Mouse (Mus musculus): ENCODE data around the gene Tmem126a. TPM values are rescaled to one million over a fixed set of nuclear protein-coding genes. Genes with fewer than 3 reads are reported as not detected.

The Tmem126a gene
- 131 and 141 TPM in 2 replicates for polyA plus RNA-seq (2015; fragmentation: Nextera tagmentation; extraction: Ambion mirVana)

GRCm38 (mm10) chr7:90456845-90457468 is at the start of gene Tmem126a:
Gene Tmem126a, minus strand, starts transcription at chr7:90457229.
- ATAC-seq (ENCODE audit: low read depth), result peak; percentile 99
- Histone ChIP-seq H3K9me3 (no peaks in the 10 kb centered on the region), H3K27me3 (no peaks in the 10 kb centered on the region), H3K4me1 (replicated peaks) (peaks cover 21% of the 10 kb centered on the region), H3K36me3 (peaks cover 21% of the 10 kb centered on the region), H3K9ac (peak within 1 kb of the TSS; percentile 84), H3K4me3 (peak within 1 kb of the TSS; percentile 76), H3K4me2 (peak within 1 kb of the TSS; percentile 61), H3K27ac (replicated peaks) (peak within 1 kb of the TSS; percentile 93)
- under 1% methylated on average over 41 of the region's 41 CpGs for WGBS

- H3K27me3 ChIP-seq, result peaks cover 3% of the 10 kb centered on the region
- H3K36me3 ChIP-seq, result no peaks in the 10 kb centered on the region
- H3K4me2 ChIP-seq, result no peak overlapping the region
- H3K9me3 ChIP-seq, result no peaks in the 10 kb centered on the region
- WGBS, result 88% methylated on average over 2 of the region's 2 CpGs
- no peak overlapping the region for H3K9ac ChIP-seq
- H3K4me3 ChIP-seq, result no peak overlapping the region
- H3K27ac ChIP-seq (replicated peaks), result no peak overlapping the region
- no peak for ATAC-seq (ENCODE audit: low read depth)
- H3K4me1 ChIP-seq (replicated peaks), result no peaks in the 10 kb centered on the region
Observed at GRCm38 (mm10) chr7:90482607-90483006, 25.6 kb upstream of the Tmem126a start.

- peaks cover 17% of the 10 kb centered on the region for H3K4me1 ChIP-seq (replicated peaks)
- H3K27me3 ChIP-seq, result peaks cover 3% of the 10 kb centered on the region
- peak within 1 kb of the TSS; percentile 84 for H3K27ac ChIP-seq (replicated peaks)
- peaks cover 5% of the 10 kb centered on the region; the same call in 1 of the 2 replicates for H3K36me3 ChIP-seq
- peak within 1 kb of the TSS; percentile 85 for H3K4me2 ChIP-seq
- H3K4me3 ChIP-seq, result peak within 1 kb of the TSS; percentile 71
- under 1% methylated on average over 32 of the region's 32 CpGs for WGBS
- peak; percentile 91 for ATAC-seq (ENCODE audit: low read depth)
- H3K9ac ChIP-seq, result peak within 1 kb of the TSS; percentile 77
- no peaks in the 10 kb centered on the region for H3K9me3 ChIP-seq
Observed at GRCm38 (mm10) chr7:90476313-90477245, 19.6 kb upstream of the Tmem126a start, which contains the start of gene Dlg2. Gene Dlg2, plus strand, starts transcription at chr7:90476672.

DNA sequence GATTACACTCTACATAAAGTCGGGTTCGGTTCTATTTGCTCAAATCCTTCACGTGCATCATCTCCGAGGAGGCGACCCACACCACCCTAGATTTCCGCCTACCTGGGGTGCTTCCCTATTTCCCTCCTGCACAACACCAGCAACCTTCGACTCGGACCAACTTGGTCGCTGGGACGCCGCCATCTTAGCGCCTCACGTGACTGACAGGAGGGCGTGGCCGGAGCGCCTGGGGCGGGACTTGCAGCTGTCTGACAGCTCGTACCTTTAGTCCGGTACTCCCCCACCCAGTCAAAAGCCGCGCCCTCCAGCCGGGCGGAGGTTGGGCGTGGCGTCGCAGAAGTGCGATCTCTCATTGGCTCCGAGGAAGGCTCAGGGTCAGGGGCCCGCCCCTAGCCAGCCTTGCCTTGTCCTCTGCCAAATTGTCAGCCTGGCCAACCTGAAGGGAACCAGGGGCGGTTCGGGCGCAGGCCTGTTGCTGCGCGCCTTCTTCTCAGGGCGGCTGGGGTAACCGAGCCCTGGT is 18.8 kb upstream of the Tmem126a start, which contains the start of gene Tmem126b:
TSS of gene Tmem126b (minus strand) at position 209 of the 520 bp plus-strand sequence.
- H3K27ac ChIP-seq (replicated peaks), result peak within 1 kb of the TSS; percentile 84
- peak; percentile 100 for ATAC-seq (ENCODE audit: low read depth)
- H3K4me3 ChIP-seq, result peak within 1 kb of the TSS; percentile 71
- H3K9me3 ChIP-seq, result no peaks in the 10 kb centered on the region
- peaks cover 17% of the 10 kb centered on the region for H3K4me1 ChIP-seq (replicated peaks)
- H3K36me3 ChIP-seq, result peaks cover 5% of the 10 kb centered on the region; the same call in 1 of the 2 replicates
- peaks cover 3% of the 10 kb centered on the region for H3K27me3 ChIP-seq
- H3K9ac ChIP-seq, result peak within 1 kb of the TSS; percentile 77
- under 1% methylated on average over 36 of the region's 36 CpGs for WGBS
- peak within 1 kb of the TSS; percentile 85 for H3K4me2 ChIP-seq

GRCm38 (mm10) chr7:90473511-90473910 is 16.5 kb upstream of the Tmem126a start:
- Histone ChIP-seq H3K27ac (replicated peaks) (no peak overlapping the region), H3K9ac (no peak overlapping the region), H3K4me2 (no peak overlapping the region), H3K36me3 (peaks cover 20% of the 10 kb centered on the region), H3K4me3 (no peak overlapping the region), H3K9me3 (no peaks in the 10 kb centered on the region), H3K27me3 (no peaks in the 10 kb centered on the region), H3K4me1 (replicated peaks) (peaks cover 17% of the 10 kb centered on the region)
- no peak for ATAC-seq (ENCODE audit: low read depth)
- WGBS, result 72% methylated on average over 2 of the region's 2 CpGs

DNA sequence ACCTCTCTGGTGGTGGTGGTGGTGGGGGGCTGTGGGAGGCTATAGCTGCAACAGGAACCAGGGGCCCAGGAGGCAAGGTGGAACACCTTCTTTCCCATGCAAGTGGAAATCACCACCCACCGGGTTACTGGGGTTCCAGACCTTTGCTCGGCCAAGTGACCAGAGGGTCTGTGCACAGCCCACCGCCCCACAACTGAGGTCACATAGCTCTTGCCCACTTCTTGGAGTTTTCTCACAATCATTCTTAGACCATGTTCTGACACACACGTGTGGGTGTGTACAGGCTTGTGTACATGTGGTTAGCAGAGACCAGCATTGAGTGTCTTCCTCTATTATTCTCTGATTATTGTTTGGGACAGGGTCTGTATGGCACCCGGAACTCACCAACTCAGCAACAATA is 4.4 kb upstream of the Tmem126a start:
- no peak overlapping the region for H3K9ac ChIP-seq
- no peak overlapping the region for H3K27ac ChIP-seq (replicated peaks)
- no peak overlapping the region for H3K4me2 ChIP-seq
- no peaks in the 10 kb centered on the region for H3K9me3 ChIP-seq
- peaks cover 11% of the 10 kb centered on the region for H3K4me1 ChIP-seq (replicated peaks)
- no peaks in the 10 kb centered on the region for H3K27me3 ChIP-seq
- WGBS, result 92% methylated on average over 5 of the region's 5 CpGs
- no peak for ATAC-seq (ENCODE audit: low read depth)
- no peak overlapping the region for H3K4me3 ChIP-seq
- no peaks in the 10 kb centered on the region for H3K36me3 ChIP-seq

GRCm38 (mm10) chr7:90460930-90461329 is 3.9 kb upstream of the Tmem126a start:
- no peak for ATAC-seq (ENCODE audit: low read depth)
- H3K4me3 ChIP-seq, result no peak overlapping the region
- no peaks in the 10 kb centered on the region for H3K9me3 ChIP-seq
- no peak overlapping the region for H3K4me2 ChIP-seq
- H3K36me3 ChIP-seq, result no peaks in the 10 kb centered on the region
- 24% methylated on average over 14 of the region's 14 CpGs for WGBS
- peaks cover 16% of the 10 kb centered on the region for H3K4me1 ChIP-seq (replicated peaks)
- no peak overlapping the region for H3K9ac ChIP-seq
- no peaks in the 10 kb centered on the region for H3K27me3 ChIP-seq
- H3K27ac ChIP-seq (replicated peaks), result no peak overlapping the region

DNA sequence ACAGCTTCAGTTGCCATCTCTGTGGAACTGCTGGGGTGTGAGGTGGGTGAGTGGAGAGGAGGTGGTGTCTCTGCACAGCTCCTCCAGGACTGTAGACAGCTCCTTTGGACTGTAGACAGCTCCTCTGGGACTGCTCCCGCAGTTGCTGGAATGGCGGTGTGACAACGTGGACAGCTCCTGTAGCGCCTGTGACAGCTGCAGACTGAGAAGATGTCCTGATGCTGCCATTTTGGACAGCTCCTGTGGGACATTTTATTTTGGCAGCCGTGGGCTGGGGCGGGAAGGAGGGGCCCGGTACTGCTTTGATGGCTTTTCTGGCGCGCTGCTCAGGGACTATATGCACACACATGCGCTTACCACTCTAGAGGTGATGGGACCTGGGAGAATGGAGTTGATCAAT is 3.3 kb upstream of the Tmem126a start:
- H3K9me3 ChIP-seq, result no peaks in the 10 kb centered on the region
- peaks cover 21% of the 10 kb centered on the region for H3K4me1 ChIP-seq (replicated peaks)
- no peaks in the 10 kb centered on the region for H3K36me3 ChIP-seq
- H3K9ac ChIP-seq, result no peak overlapping the region
- WGBS, result 58% methylated on average over 10 of the region's 10 CpGs
- ATAC-seq (ENCODE audit: low read depth), result no peak
- no peak overlapping the region for H3K4me2 ChIP-seq
- H3K4me3 ChIP-seq, result no peak overlapping the region
- H3K27me3 ChIP-seq, result no peaks in the 10 kb centered on the region
- no peak overlapping the region for H3K27ac ChIP-seq (replicated peaks)

GRCm38 (mm10) chr7:90457517-90457916 is 488 bp upstream of the Tmem126a start:
- H3K4me2 ChIP-seq, result peak overlapping the region; percentile 61
- peak; percentile 80 for ATAC-seq (ENCODE audit: low read depth)
- H3K9ac ChIP-seq, result peak overlapping the region; percentile 84
- 12% methylated on average over 10 of the region's 10 CpGs for WGBS
- no peaks in the 10 kb centered on the region for H3K27me3 ChIP-seq
- no peaks in the 10 kb centered on the region for H3K9me3 ChIP-seq
- peaks cover 21% of the 10 kb centered on the region for H3K4me1 ChIP-seq (replicated peaks)
- H3K36me3 ChIP-seq, result peaks cover 17% of the 10 kb centered on the region
- H3K27ac ChIP-seq (replicated peaks), result peak overlapping the region; percentile 93
- peak overlapping the region; percentile 76 for H3K4me3 ChIP-seq

- ATAC-seq (ENCODE audit: low read depth), result no peak
Observed at GRCm38 (mm10) chr7:90456149-90456844, 732 bp downstream of the Tmem126a start.

GRCm38 (mm10) chr7:90444206-90444605 is 12.8 kb downstream of the Tmem126a start:
- Histone ChIP-seq H3K4me1 (replicated peaks) (peaks cover 14% of the 10 kb centered on the region), H3K27ac (replicated peaks) (peak overlapping the region; percentile 98), H3K4me3 (peak overlapping the region; percentile 98), H3K36me3 (peaks cover 7% of the 10 kb centered on the region), H3K9ac (peak overlapping the region; percentile 99), H3K27me3 (no peaks in the 10 kb centered on the region), H3K4me2 (peak overlapping the region; percentile 99), H3K9me3 (no peaks in the 10 kb centered on the region)
- ATAC-seq (ENCODE audit: low read depth), result no peak
- whole genome bisulfite sequencing, result 0% methylated on average over 6 of the region's 6 CpGs

More at GRCm38 (mm10) chr7:90456149-90456844, 732 bp downstream of the Tmem126a start:
- Histone ChIP-seq H3K27me3 (no peaks in the 10 kb centered on the region), H3K36me3 (peaks cover 28% of the 10 kb centered on the region), H3K9me3 (no peaks in the 10 kb centered on the region), H3K4me1 (replicated peaks) (peaks cover 21% of the 10 kb centered on the region), H3K4me2 (peak overlapping the region; percentile 61), H3K4me3 (peak overlapping the region; percentile 76), H3K27ac (replicated peaks) (peak overlapping the region; percentile 93), H3K9ac (peak overlapping the region; percentile 84)
- 33% methylated on average over 7 of the region's 7 CpGs for WGBS
